8 mouse cellular contexts compared by ENCODE assay signal in the genomic region with DNA sequence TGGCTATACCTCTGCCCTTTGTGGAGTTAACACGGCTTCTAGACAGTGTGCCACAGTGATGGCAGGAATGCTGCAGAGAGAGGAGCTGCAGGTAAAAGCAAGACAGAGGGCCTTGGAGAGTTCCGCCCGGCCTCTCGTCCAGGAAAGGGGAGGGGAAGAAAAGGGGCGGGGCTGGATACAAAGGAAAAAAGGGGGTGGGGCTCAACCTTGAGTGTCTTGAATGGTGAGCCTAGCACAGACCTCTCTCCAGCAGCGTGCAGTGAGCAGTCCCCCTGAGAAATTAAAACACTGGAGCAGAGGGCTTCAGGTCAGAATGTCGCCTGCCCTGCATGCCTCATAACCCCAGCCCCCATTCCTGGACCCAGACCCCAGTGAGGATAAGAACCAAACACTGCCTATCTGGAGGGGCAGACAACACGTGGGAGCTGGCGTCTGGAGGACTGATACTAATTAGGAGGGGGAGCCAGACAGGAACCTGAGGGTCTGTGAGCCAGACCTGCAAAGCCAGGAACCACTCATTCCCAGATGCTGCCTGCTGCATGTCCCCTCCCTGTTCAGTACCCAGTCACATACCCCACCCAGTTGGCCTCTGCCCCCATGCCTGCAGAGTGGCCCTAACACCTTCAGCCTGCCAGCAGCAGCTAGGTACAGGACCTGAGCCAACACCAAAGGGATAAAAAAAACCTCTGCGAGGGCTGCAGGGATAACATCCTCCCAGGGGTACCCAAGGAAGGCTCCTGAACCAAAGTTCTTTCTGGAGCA. TPM values are rescaled to one million over a fixed set of nuclear protein-coding genes. Genes with fewer than 3 reads are reported as not detected.
DNase-seq lines count a peak whose midpoint lies in the region; ATAC-seq and TF ChIP-seq lines count a peak whose summit lies in the region.

No protein-coding gene starts in this region.

- peaks cover 20% of the 10 kb centered on the region for H3K4me1 ChIP-seq in embryonic facial prominence, embryonic 15.5 days
- peaks cover 22% of the 10 kb centered on the region for H3K4me1 ChIP-seq in hindbrain, embryonic 12.5 days

- ATAC-seq in embryonic facial prominence, embryonic 15.5 days (ENCODE audit: insufficient number of reproducible peaks, low FRiP score, low TSS enrichment, low read depth) = 0 out of 2 replicates have a peak, but pooled peaks have one; percentile 11
- ATAC-seq in hindbrain, embryonic 12.5 days (ENCODE audit: low FRiP score) = peak; percentile 68
- ATAC-seq in megakaryocyte, adult 5-6 weeks (ENCODE audit: poor library complexity, severe bottlenecking) = peak; percentile 51; the same call in 1 of the 2 replicates

- H3K9ac ChIP-seq in embryonic facial prominence, embryonic 15.5 days = no peak overlapping the region; the same call in 1 of the 2 replicates
- H3K9ac ChIP-seq in hindbrain, embryonic 12.5 days = 0 out of 2 replicates have a peak overlapping the region, but pooled peaks have one; percentile 1

- H3K36me3 ChIP-seq in embryonic facial prominence, embryonic 15.5 days = no peaks in the 10 kb centered on the region
- no peaks in the 10 kb centered on the region for H3K36me3 ChIP-seq in hindbrain, embryonic 12.5 days

- TF ChIP-seq POLR2A in brain, embryonic 14.5 days (IDR thresholded peaks at IDR 0.05; ENCODE audit: borderline replicate concordance, extremely low read depth, insufficient read depth, insufficient read length, poor library complexity, severe bottlenecking) = no peak

- 5% methylated on average over 9 of the region's 10 CpGs for WGBS in embryonic facial prominence, embryonic 15.5 days
- WGBS in hindbrain, embryonic 12.5 days = 10% methylated on average over 9 of the region's 10 CpGs

- H3K4me3 ChIP-seq in embryonic facial prominence, embryonic 15.5 days (replicated peaks) = 0 out of 2 replicates have a peak overlapping the region, but pooled peaks have one; percentile 10
- H3K4me3 ChIP-seq in hindbrain, embryonic 12.5 days = no peak overlapping the region

- no peaks in the 10 kb centered on the region for H3K9me3 ChIP-seq in embryonic facial prominence, embryonic 15.5 days (replicated peaks)
- H3K9me3 ChIP-seq in hindbrain, embryonic 12.5 days (replicated peaks) = no peaks in the 10 kb centered on the region

- peak overlapping the region; percentile 36 for H3K4me2 ChIP-seq in embryonic facial prominence, embryonic 15.5 days (replicated peaks)
- peak overlapping the region; percentile 34 for H3K4me2 ChIP-seq in hindbrain, embryonic 12.5 days (replicated peaks)

- intact Hi-C loops in left cerebral cortex, postnatal 4 days (cut with DNase I) = no loop called here

- 0 out of 2 replicates have a peak, but pooled peaks cover 2% of the 10 kb centered on the region for H3K27me3 ChIP-seq in embryonic facial prominence, embryonic 15.5 days
- no peaks in the 10 kb centered on the region for H3K27me3 ChIP-seq in hindbrain, embryonic 12.5 days

- no peak for TF ChIP-seq CTCF in brain, embryonic 14.5 days (IDR thresholded peaks at IDR 0.05; ENCODE audit: borderline replicate concordance, extremely low read depth, insufficient read depth, insufficient read length)

- H3K27ac ChIP-seq in embryonic facial prominence, embryonic 15.5 days (replicated peaks) = peak overlapping the region; percentile 13; the same call in 1 of the 2 replicates
- H3K27ac ChIP-seq in hindbrain, embryonic 12.5 days = 0 out of 2 replicates have a peak overlapping the region, but pooled peaks have one; percentile 35

- DNase-seq in brain, embryonic 14.5 days (ENCODE audit: low read depth) = peak; percentile 76
- no peak for DNase-seq in left cerebral cortex, postnatal 4 days
- DNase-seq in adrenal gland, adult 8-10 months = no peak
- no peak for DNase-seq in cerebellum, adult 11 months
- no peak for DNase-seq in urinary bladder, postnatal 25 days (ENCODE audit: low spot score)

RNA-seq across cellular contexts. Expression of a gene that starts 40.2 kb away (rescaled TPM):
- 157 and 180 TPM in 2 replicates for polyA plus RNA-seq in brain, embryonic 14.5 days (2012; rRNA removed)
- 93.6 and 95.3 TPM in 2 replicates for polyA plus RNA-seq in embryonic facial prominence, embryonic 15.5 days (2015; fragmentation: Nextera tagmentation; extraction: Ambion mirVana)
- polyA plus RNA-seq in hindbrain, embryonic 12.5 days (2016; fragmentation: Nextera tagmentation; extraction: Ambion mirVana) = 79.8 and 80.2 TPM in 2 replicates
- total RNA-seq in megakaryocyte, adult 5-6 weeks (2015) = 13.7 and 17.2 TPM in 2 replicates
- total RNA-seq in megakaryocyte, adult 5-6 weeks (2017) = 19.9 and 20.4 TPM in 2 replicates
- 100 to 1,000 TPM; 160 to 188 TPM for total RNA-seq in left cerebral cortex, postnatal 4 days (2021)
- total RNA-seq in adrenal gland, adult 8-10 months (2022) = 10 to 100 TPM; 66.2 to 86.0 (median 72.4) TPM

Comparison
In these comparisons a context has a peak if more than half of its experiments do, and no peak if none do; other contexts are left out.
1. ATAC-seq: peak in every context shown above with its lines; median percentile 68 in hindbrain, embryonic 12.5 days; 51 in megakaryocyte, adult 5-6 weeks; 11 in embryonic facial prominence, embryonic 15.5 days.